Mouse (Mus musculus) liver, adult 2 months (tissue): ENCODE data around the gene Ino80d. TPM values are rescaled to one million over a fixed set of nuclear protein-coding genes. Genes with fewer than 3 reads are reported as not detected.
"Not testable (repeated sequence)": the region's sequence is repeated elsewhere in the genome, so short reads cannot be mapped to it uniquely, and the experiment has no call there.

Experiments used
- DNase-seq: peaks from one replicate; pipeline ENCODE4 v3.0.0-alpha.2; 2011; ENCODE audit warnings: low read depth, low spot score; ENCODE audit errors: extremely low read depth
- H3K27ac ChIP-seq: fragments of 200-500 bp; replicated peaks from 2 replicates; pipeline ENCODE4 v1.5.1; 2012; ENCODE audit warnings: low read depth, mild to moderate bottlenecking, control low read depth, inconsistent platforms, low read length; ENCODE audit not compliant: insufficient read depth
- H3K27me3 ChIP-seq: fragments of 200-500 bp; 2 replicates; pipeline ENCODE4 v1.6.1; 2012; ENCODE audit warnings: mild to moderate bottlenecking, moderate library complexity, low read length, inconsistent platforms; ENCODE audit not compliant: control insufficient read depth, insufficient read depth
- H3K36me3 ChIP-seq: fragments of 200-500 bp; 2 replicates; pipeline ENCODE4 v1.6.1; 2012; ENCODE audit warnings: low read length, inconsistent platforms; ENCODE audit not compliant: control insufficient read depth, insufficient read depth
- H3K4me1 ChIP-seq: fragments of 200-500 bp; 2 replicates; pipeline ENCODE4 v1.6.1; 2011; ENCODE audit warnings: low read length; ENCODE audit not compliant: control insufficient read depth, insufficient read depth
- H3K4me3 ChIP-seq: fragments of 200-500 bp; 2 replicates; pipeline ENCODE4 v1.5.1; 2011; ENCODE audit warnings: low read depth, mild to moderate bottlenecking, control low read depth, low read length, moderate library complexity; ENCODE audit not compliant: insufficient read depth
- H3K79me2 ChIP-seq: fragments of 200-500 bp; 2 replicates; pipeline ENCODE4 v1.6.1; 2012; ENCODE audit warnings: inconsistent platforms, mild to moderate bottlenecking, low read length, moderate library complexity; ENCODE audit not compliant: control insufficient read depth, insufficient read depth
- H3K9ac ChIP-seq: fragments of 200-500 bp; 2 replicates; pipeline ENCODE4 v1.6.1; 2012; ENCODE audit warnings: low read depth, mild to moderate bottlenecking, control low read depth, inconsistent platforms, low read length
- CTCF ChIP-seq: fragments of 200-500 bp; IDR thresholded peaks from 2 replicates; pipeline ENCODE4 v1.5.1; 2011; ENCODE audit warnings: low read depth, low read length, control low read depth
- POLR2A ChIP-seq: fragments of 200-500 bp; IDR thresholded peaks from 2 replicates; pipeline ENCODE4 v1.6.1; 2011; ENCODE audit warnings: low read length, control low read depth; ENCODE audit not compliant: insufficient read depth; ENCODE audit errors: extremely low read depth
- WGBS: fragments of 180-500 bp; shearing (Covaris S2); methylation state at CpG from one replicate; pipeline ENCODE4 v1.1.7; 2018; 5-methylcytosine and 5-hydroxymethylcytosine counted together
- polyA plus RNA-seq: library from polyadenylated mRNA; depleted of rRNA; stranded (reverse); fragments of >200 nt; gene quantifications from 2 replicates; pipeline ENCODE4 v1.2.3, GENCODE M21; 2012; rRNA removed
- total RNA-seq: library from RNA; depleted of rRNA; stranded (reverse); fragments of >200 nt; gene quantifications from 2 replicates; pipeline ENCODE4 v1.2.3, GENCODE M21; 2014; rRNA removed

Gene Ino80d
- total RNA-seq: 5.3 and 6.3 TPM in 2 replicates
- 3.6 and 5.2 TPM in 2 replicates for polyA plus RNA-seq

GRCm38 (mm10) chr1:63114136-63114781 is at the start of gene Ino80d:
Gene Ino80d, minus strand, starts transcription at chr1:63114667.
- peak; percentile 56; the same call in 1 of the 2 replicates for TF ChIP-seq POLR2A
- TF ChIP-seq CTCF: peak; percentile 67
- peak within 1 kb of the TSS; percentile 99 for H3K9ac ChIP-seq
- peaks cover 5% of the 10 kb centered on the region for H3K4me1 ChIP-seq
- WGBS: 1% methylated on average over 40 of the region's 42 CpGs
- no peaks in the 10 kb centered on the region for H3K27me3 ChIP-seq
- H3K4me3 ChIP-seq: peak within 1 kb of the TSS; percentile 90
- H3K36me3 ChIP-seq: peaks cover 11% of the 10 kb centered on the region
- peak within 1 kb of the TSS; percentile 90 for H3K27ac ChIP-seq
- DNase-seq: peak; percentile 79
- H3K79me2 ChIP-seq: peaks cover 27% of the 10 kb centered on the region; the same call in 1 of the 2 replicates

DNA sequence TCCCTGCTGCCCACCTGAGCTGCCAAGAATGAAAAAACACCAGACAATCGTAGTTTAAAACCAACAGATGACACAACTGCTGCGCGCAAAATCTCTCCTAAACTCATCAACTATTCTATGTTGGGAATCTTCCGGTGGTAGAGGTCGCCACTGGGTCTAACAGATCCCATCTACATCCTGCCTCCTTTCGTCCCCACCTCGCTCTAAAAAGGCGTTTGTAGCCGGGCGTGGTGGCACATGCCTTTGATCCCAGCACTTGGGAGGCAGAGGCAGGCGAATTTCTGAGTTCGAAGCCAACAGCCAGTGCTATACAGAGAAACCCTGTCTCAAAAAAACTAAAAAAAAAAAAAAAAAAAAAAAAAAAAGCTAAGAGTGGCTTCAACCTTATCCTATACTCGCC is 25.8 kb upstream of the Ino80d start:
- no peak for TF ChIP-seq POLR2A
- TF ChIP-seq CTCF: no peak
- Histone ChIP-seq H3K9ac (no peak overlapping the region), H3K79me2 (no peaks in the 10 kb centered on the region; the same call in 1 of the 2 replicates), H3K4me3 (no peak overlapping the region), H3K4me1 (peaks cover 8% of the 10 kb centered on the region; the same call in 1 of the 2 replicates), H3K27ac (no peak overlapping the region), H3K27me3 (no peaks in the 10 kb centered on the region), H3K36me3 (peaks cover 34% of the 10 kb centered on the region)
- 97% methylated on average over 13 of the region's 13 CpGs for WGBS
- DNase-seq: no peak

DNA sequence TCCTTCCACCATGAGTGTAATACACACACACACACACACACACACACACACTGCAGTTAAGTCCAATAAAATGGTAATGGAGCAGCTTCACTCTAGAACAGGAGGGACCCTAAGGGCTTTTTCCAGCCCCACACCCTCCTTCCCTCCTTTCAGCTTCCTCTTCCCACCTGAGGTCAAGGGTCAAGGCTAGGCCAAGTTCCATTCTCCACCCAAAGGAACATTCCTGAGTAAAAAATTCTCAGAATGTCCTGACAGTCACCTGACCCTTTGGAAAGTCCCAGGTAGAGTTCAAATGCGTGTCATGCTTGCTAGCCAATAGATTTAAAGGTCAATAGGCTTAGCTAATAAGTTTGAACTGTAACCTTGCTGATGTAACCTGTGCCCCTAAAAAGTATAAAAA is 24.1 kb upstream of the Ino80d start:
- H3K79me2 ChIP-seq, H3K4me3 ChIP-seq, H3K27me3 ChIP-seq, H3K4me1 ChIP-seq, H3K9ac ChIP-seq: not testable (repeated sequence)
- WGBS: 25% methylated on average over 1 of the region's 1 CpGs
- Histone ChIP-seq H3K27ac (peak overlapping the region; percentile 74), H3K36me3 (peaks cover 18% of the 10 kb centered on the region)
- DNase-seq: peak; percentile 77

GRCm38 (mm10) chr1:63137971-63138370 is 23.5 kb upstream of the Ino80d start:
- no peak for DNase-seq
- peaks cover 8% of the 10 kb centered on the region; the same call in 1 of the 2 replicates for H3K4me1 ChIP-seq
- H3K27ac ChIP-seq: no peak overlapping the region
- H3K36me3 ChIP-seq: peaks cover 14% of the 10 kb centered on the region
- no peaks in the 10 kb centered on the region; the same call in 1 of the 2 replicates for H3K79me2 ChIP-seq
- TF ChIP-seq POLR2A (no peak), CTCF (no peak)
- no peaks in the 10 kb centered on the region for H3K27me3 ChIP-seq
- no peak overlapping the region for H3K9ac ChIP-seq
- 53% methylated on average over 2 of the region's 2 CpGs for WGBS
- no peak overlapping the region for H3K4me3 ChIP-seq

DNA sequence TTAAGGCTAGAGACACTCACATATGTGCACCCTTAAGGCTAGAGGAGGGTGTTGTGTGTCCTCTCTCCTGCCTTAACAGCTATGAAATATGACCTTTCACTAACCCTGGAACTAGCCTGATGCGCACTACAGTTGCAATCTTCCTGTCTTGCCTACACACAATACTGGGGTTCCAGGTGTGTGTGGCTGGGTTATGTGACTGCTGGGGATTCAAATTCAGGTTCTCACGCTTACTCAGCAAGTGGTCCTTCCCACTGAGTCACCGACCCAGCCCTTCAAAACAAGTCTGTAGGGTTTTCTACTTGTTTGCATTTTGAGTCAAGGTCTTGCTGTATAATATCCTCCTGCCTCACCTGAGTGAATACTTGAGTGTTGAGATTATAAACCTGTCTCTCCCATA is 20.1 kb upstream of the Ino80d start:
- Histone ChIP-seq H3K4me1 (peaks cover 11% of the 10 kb centered on the region; the same call in 1 of the 2 replicates), H3K4me3 (no peak overlapping the region), H3K9ac (no peak overlapping the region), H3K79me2 (no peaks in the 10 kb centered on the region), H3K27ac (no peak overlapping the region), H3K36me3 (peaks cover 3% of the 10 kb centered on the region), H3K27me3 (no peaks in the 10 kb centered on the region)
- TF ChIP-seq CTCF: no peak
- no peak for TF ChIP-seq POLR2A
- DNase-seq: no peak
- WGBS: 87% methylated on average over 3 of the region's 3 CpGs

GRCm38 (mm10) chr1:63131766-63132165 is 17.3 kb upstream of the Ino80d start:
- H3K79me2 ChIP-seq: no peaks in the 10 kb centered on the region
- 92% methylated on average over 11 of the region's 11 CpGs for WGBS
- no peak overlapping the region for H3K4me3 ChIP-seq
- no peak for DNase-seq
- H3K4me1 ChIP-seq: peaks cover 8% of the 10 kb centered on the region; the same call in 1 of the 2 replicates
- H3K27me3 ChIP-seq: no peaks in the 10 kb centered on the region
- no peak overlapping the region for H3K27ac ChIP-seq
- H3K36me3 ChIP-seq: no peaks in the 10 kb centered on the region
- TF ChIP-seq POLR2A (no peak), CTCF (no peak)
- H3K9ac ChIP-seq: no peak overlapping the region
